Mouse (Mus musculus): Measurements from ENCODE around the gene Atoh8. TPM values are rescaled to one million over a fixed set of nuclear protein-coding genes. Genes with fewer than 3 reads are reported as not detected.

Gene Atoh8
- polyA plus RNA-seq (2017; shearing (Covaris generic)) = not detected

DNA sequence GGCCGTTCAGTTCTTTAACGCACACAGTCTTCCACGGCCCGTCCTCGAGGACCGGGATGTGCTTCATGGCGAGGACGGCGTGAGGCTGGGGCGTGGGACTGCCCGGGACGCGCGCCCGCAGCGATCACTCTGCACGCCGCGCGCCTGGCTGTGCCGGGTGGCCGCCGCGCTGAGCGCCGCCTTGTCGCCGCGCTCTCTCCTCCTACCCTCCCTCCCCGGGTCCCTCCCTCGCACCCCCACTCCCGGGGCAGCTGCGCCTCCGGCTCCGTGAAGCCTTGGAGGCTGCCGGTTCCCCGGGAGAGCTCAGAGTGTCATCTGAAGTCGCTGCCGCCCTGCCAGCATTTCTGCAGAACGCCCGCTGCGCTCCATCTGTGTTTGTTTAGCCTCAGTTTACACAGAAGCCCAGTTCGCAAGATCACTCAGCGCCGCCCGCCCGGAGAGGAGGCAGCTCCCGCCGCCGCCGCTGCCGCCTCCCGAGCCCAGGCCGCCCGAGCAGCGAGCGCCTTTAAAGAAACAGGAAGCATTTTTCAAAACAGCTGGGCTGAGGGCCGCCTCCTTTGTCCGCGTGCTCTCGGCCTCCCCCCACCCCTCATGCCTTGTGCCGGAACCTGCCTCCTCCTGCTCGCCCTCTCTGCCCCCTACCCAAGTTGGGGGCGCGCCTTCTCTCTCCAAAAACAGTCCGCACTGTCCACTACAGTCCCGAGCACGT, at the start of gene Atoh8:
Atoh8 (minus strand) TSS at position 480 of the 709 bp plus-strand sequence.

Other genes with a start within 250 kb of the Atoh8 start
- gene St3gal5, start 138.0 kb downstream of the Atoh8 start, polyA plus RNA-seq (2017; shearing (Covaris generic)) = 1.5 TPM
- not detected for gene Sftpb, start 69.0 kb upstream of the Atoh8 start, polyA plus RNA-seq (2017; shearing (Covaris generic))
- 32.2 TPM for gene Usp39, start 109.6 kb upstream of the Atoh8 start, polyA plus RNA-seq (2017; shearing (Covaris generic))
- gene 0610030E20Rik, start 111.7 kb upstream of the Atoh8 start, polyA plus RNA-seq (2017; shearing (Covaris generic)) = 28.9 TPM
- gene Tmem150a, start 119.9 kb upstream of the Atoh8 start, polyA plus RNA-seq (2017; shearing (Covaris generic)) = 1.1 TPM
- 110 TPM for gene Rnf181, start 131.4 kb upstream of the Atoh8 start, polyA plus RNA-seq (2017; shearing (Covaris generic))
- 22.4 TPM for gene Vamp5, start 144.9 kb upstream of the Atoh8 start, polyA plus RNA-seq (2017; shearing (Covaris generic))
- 151 TPM for gene Vamp8, start 155.1 kb upstream of the Atoh8 start, polyA plus RNA-seq (2017; shearing (Covaris generic))
- 7.0 TPM for gene Ggcx, start 178.7 kb upstream of the Atoh8 start, polyA plus RNA-seq (2017; shearing (Covaris generic))
- 622 TPM for gene Mat2a, start 204.0 kb upstream of the Atoh8 start, polyA plus RNA-seq (2017; shearing (Covaris generic))

Data from effector memory CD4-positive, alpha-beta T cell, adult 5 months (primary cell).